Mouse (Mus musculus) testis, adult 2 months (tissue): ENCODE measurements around the gene Ndst2. TPM values are rescaled to one million over a fixed set of nuclear protein-coding genes. Genes with fewer than 3 reads are reported as not detected.

Experiments used
- H3K27ac ChIP-seq: fragments of 200-500 bp; 2 replicates; pipeline ENCODE4 v1.5.1; 2012; ENCODE audit warnings: low read depth, low read length; ENCODE audit not compliant: control insufficient read depth, insufficient read depth
- H3K27me3 ChIP-seq: fragments of 200-500 bp; 2 replicates; pipeline ENCODE4 v1.6.1; 2012; ENCODE audit warnings: mild to moderate bottlenecking, low read length, moderate library complexity; ENCODE audit not compliant: control insufficient read depth, insufficient read depth
- H3K36me3 ChIP-seq: fragments of 200-500 bp; 2 replicates; pipeline ENCODE4 v1.6.1; 2012; ENCODE audit warnings: mild to moderate bottlenecking, low read length; ENCODE audit not compliant: control insufficient read depth, insufficient read depth
- H3K4me1 ChIP-seq: fragments of 200-500 bp; 2 replicates; pipeline ENCODE4 v1.6.1; 2012; ENCODE audit warnings: low read length; ENCODE audit not compliant: control insufficient read depth, insufficient read depth
- H3K4me3 ChIP-seq: fragments of 200-500 bp; 2 replicates; pipeline ENCODE4 v1.5.1; 2012; ENCODE audit warnings: low read depth, mild to moderate bottlenecking, low read length, moderate library complexity, mixed read lengths; ENCODE audit not compliant: control insufficient read depth
- CTCF ChIP-seq: fragments of 200-500 bp; IDR thresholded peaks from 2 replicates; pipeline ENCODE4 v1.5.1; 2012; ENCODE audit warnings: low read depth, mild to moderate bottlenecking, inconsistent platforms, low read length, moderate library complexity; ENCODE audit not compliant: control insufficient read depth, insufficient read depth, insufficient replicate concordance
- POLR2A ChIP-seq: fragments of 200-500 bp; IDR thresholded peaks from 2 replicates; pipeline ENCODE4 v1.6.1; 2012; ENCODE audit warnings: low read depth, mild to moderate bottlenecking, inconsistent platforms, low read length, moderate library complexity; ENCODE audit not compliant: control insufficient read depth
- polyA plus RNA-seq: library from polyadenylated mRNA; depleted of rRNA; stranded (reverse); fragments of >200 nt; gene quantifications from 2 replicates; pipeline ENCODE4 v1.2.3, GENCODE M21; 2012; rRNA removed

The Ndst2 gene
- polyA plus RNA-seq = 33.2 and 39.0 TPM in 2 replicates

GRCm38 (mm10) chr14:20733952-20734774, at the start of gene Ndst2:
Ndst2 (minus strand) TSS chr14:20734562.
- Histone ChIP-seq H3K4me3 (peak within 1 kb of the TSS; percentile 93), H3K27me3 (no peaks in the 10 kb centered on the region), H3K4me1 (peaks cover 16% of the 10 kb centered on the region), H3K27ac (peak within 1 kb of the TSS; percentile 77), H3K36me3 (peaks cover 2% of the 10 kb centered on the region; the same call in 1 of the 2 replicates)
- TF ChIP-seq POLR2A (peak; percentile 43), CTCF (no peak)

- TF ChIP-seq POLR2A (no peak), CTCF (no peak)
- Histone ChIP-seq H3K36me3 (no peaks in the 10 kb centered on the region), H3K4me1 (peaks cover 20% of the 10 kb centered on the region), H3K27ac (no peak overlapping the region), H3K4me3 (no peak overlapping the region), H3K27me3 (no peaks in the 10 kb centered on the region)
Observed at GRCm38 (mm10) chr14:20783526-20783925, 49.2 kb upstream of the Ndst2 start.

DNA sequence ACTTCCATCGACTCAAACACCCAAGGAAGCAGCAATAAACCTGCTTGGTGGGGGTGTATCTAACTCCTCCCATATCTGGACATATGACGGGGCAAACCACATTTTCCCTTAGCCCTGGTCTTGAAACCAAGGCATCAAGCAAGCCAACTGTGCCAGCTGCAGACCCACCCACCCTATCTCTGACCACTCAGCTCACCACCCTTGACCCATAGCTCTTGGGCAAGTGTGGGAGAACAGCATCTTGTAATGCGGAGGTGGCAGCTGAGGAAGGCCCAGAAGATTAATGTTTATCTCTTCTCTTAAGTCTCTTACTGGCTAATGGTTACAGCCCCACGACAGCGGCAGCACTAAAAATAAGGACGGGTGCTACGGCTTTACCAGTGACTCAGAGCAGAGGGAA, 48.5 kb upstream of the Ndst2 start:
- Histone ChIP-seq H3K4me3 (no peak overlapping the region), H3K36me3 (0 out of 2 replicates have a peak, but pooled peaks cover under 1% of the 10 kb centered on the region), H3K4me1 (peaks cover 20% of the 10 kb centered on the region), H3K27ac (no peak overlapping the region), H3K27me3 (no peaks in the 10 kb centered on the region)
- TF ChIP-seq CTCF (no peak), POLR2A (no peak)

GRCm38 (mm10) chr14:20780217-20780616, 45.9 kb upstream of the Ndst2 start:
- peaks cover 11% of the 10 kb centered on the region for H3K4me1 ChIP-seq
- 0 out of 2 replicates have a peak, but pooled peaks cover 2% of the 10 kb centered on the region for H3K36me3 ChIP-seq
- no peak for TF ChIP-seq CTCF
- TF ChIP-seq POLR2A = no peak
- no peak overlapping the region for H3K4me3 ChIP-seq
- H3K27ac ChIP-seq = no peak overlapping the region
- H3K27me3 ChIP-seq = no peaks in the 10 kb centered on the region

- Histone ChIP-seq H3K27ac (no peak overlapping the region), H3K27me3 (no peaks in the 10 kb centered on the region), H3K36me3 (0 out of 2 replicates have a peak, but pooled peaks cover 2% of the 10 kb centered on the region), H3K4me3 (no peak overlapping the region), H3K4me1 (peaks cover 7% of the 10 kb centered on the region)
- TF ChIP-seq POLR2A (no peak), CTCF (no peak)
Observed at GRCm38 (mm10) chr14:20778496-20778895, 44.1 kb upstream of the Ndst2 start.

- TF ChIP-seq CTCF = no peak
- TF ChIP-seq POLR2A = no peak
- H3K4me1 ChIP-seq = peaks cover 10% of the 10 kb centered on the region
- H3K36me3 ChIP-seq = 0 out of 2 replicates have a peak, but pooled peaks cover 2% of the 10 kb centered on the region
- no peak overlapping the region for H3K4me3 ChIP-seq
- no peak overlapping the region for H3K27ac ChIP-seq
- no peaks in the 10 kb centered on the region for H3K27me3 ChIP-seq
Observed at GRCm38 (mm10) chr14:20775661-20776060, 41.3 kb upstream of the Ndst2 start.

DNA sequence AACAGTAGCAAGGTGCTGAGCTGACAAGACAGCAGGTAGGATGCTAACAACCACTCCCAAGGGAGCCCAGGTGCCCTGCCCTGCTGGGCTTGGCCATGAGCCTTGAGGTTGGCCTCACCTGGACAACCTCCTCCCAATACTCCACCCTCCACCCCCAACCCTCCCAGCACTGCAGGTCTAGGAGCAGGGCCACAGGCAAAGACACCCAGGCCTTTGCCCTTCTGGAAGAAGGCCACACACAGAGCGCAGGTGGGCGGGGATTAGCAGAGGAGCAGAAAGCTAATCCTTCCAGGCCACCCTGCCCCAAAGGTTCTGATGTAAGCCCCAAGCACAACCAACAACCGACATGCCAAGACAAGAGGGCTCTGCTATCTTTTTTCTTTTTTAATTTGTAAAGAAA, 39.0 kb upstream of the Ndst2 start:
- Histone ChIP-seq H3K36me3 (0 out of 2 replicates have a peak, but pooled peaks cover 2% of the 10 kb centered on the region), H3K27me3 (no peaks in the 10 kb centered on the region)
- TF ChIP-seq CTCF = no peak
- TF ChIP-seq POLR2A = no peak

More for the DNA sequence above, 39.0 kb upstream of the Ndst2 start:
- no peak overlapping the region for H3K4me3 ChIP-seq
- H3K4me1 ChIP-seq = peaks cover 10% of the 10 kb centered on the region
- no peak overlapping the region for H3K27ac ChIP-seq
